Mouse (Mus musculus): ENCODE measurements at regions not wholly inside any gene's neighbourhood (a gene's known extent, or its start where the extent isn't known, plus 50 kb on each side); places are given as distances from the start of the nearest gene placed in this dataset.
"Not testable (repeated sequence)": the region's sequence is repeated elsewhere in the genome, so short reads cannot be mapped to it uniquely, and the experiment has no call there.

- ATAC-seq (no peak), DNase-seq (no peak)
- TF ChIP-seq CTCF (IDR thresholded peaks at IDR 0.05; ENCODE audit: low read depth) (no peak), EP300 (IDR thresholded peaks at IDR 0.05; ENCODE audit: low read depth) (no peak)
- Histone ChIP-seq H3K4me2 (ENCODE audit: low read depth, low read length) (no peak overlapping the region), H3K9me3 (ENCODE audit: low read length) (no peaks in the 10 kb centered on the region), H3K36me3 (replicated peaks; ENCODE audit: insufficient read depth, low read length) (no peaks in the 10 kb centered on the region), H3K27ac (ENCODE audit: low read depth) (no peak overlapping the region), H3K4me3 (ENCODE audit: low read depth, low read length) (no peak overlapping the region), H3K9ac (replicated peaks) (no peak overlapping the region), H3K27me3 (ENCODE audit: insufficient read depth, low read length) (no peaks in the 10 kb centered on the region), H3K4me1 (ENCODE audit: insufficient read depth) (no peaks in the 10 kb centered on the region)
- 79% methylated on average over 8 of the region's 8 CpGs for WGBS (ENCODE audit: insufficient replicate concordance)
Measured at GRCm38 (mm10) chr1:83970641-83971285, 393.2 kb downstream of the Pid1 start.

GRCm38 (mm10) chr1:83964631-83965030 lies 399.3 kb downstream of the Pid1 start:
- not testable (repeated sequence) for ATAC-seq; H3K27me3 ChIP-seq (ENCODE audit: insufficient read depth, low read length); H3K27ac ChIP-seq (ENCODE audit: low read depth); H3K4me3 ChIP-seq (ENCODE audit: low read depth, low read length); H3K4me1 ChIP-seq (ENCODE audit: insufficient read depth); DNase-seq; H3K4me2 ChIP-seq (ENCODE audit: low read depth, low read length); H3K9ac ChIP-seq (replicated peaks); H3K36me3 ChIP-seq (replicated peaks; ENCODE audit: insufficient read depth, low read length); H3K9me3 ChIP-seq (ENCODE audit: low read length)

GRCm38 (mm10) chr1:83961761-83962160 lies 402.2 kb downstream of the Pid1 start:
- 92% methylated on average over 2 of the region's 2 CpGs for WGBS (ENCODE audit: insufficient replicate concordance)
- no peak for ATAC-seq
- Histone ChIP-seq H3K9ac (replicated peaks) (no peak overlapping the region), H3K27me3 (ENCODE audit: insufficient read depth, low read length) (no peaks in the 10 kb centered on the region), H3K9me3 (ENCODE audit: low read length) (no peaks in the 10 kb centered on the region), H3K4me3 (ENCODE audit: low read depth, low read length) (no peak overlapping the region), H3K36me3 (replicated peaks; ENCODE audit: insufficient read depth, low read length) (no peaks in the 10 kb centered on the region), H3K27ac (ENCODE audit: low read depth) (no peak overlapping the region), H3K4me1 (ENCODE audit: insufficient read depth) (no peaks in the 10 kb centered on the region), H3K4me2 (ENCODE audit: low read depth, low read length) (no peak overlapping the region)
- TF ChIP-seq EP300 (IDR thresholded peaks at IDR 0.05; ENCODE audit: low read depth), result no peak
- no peak for TF ChIP-seq CTCF (IDR thresholded peaks at IDR 0.05; ENCODE audit: low read depth)
- DNase-seq, result no peak

DNA sequence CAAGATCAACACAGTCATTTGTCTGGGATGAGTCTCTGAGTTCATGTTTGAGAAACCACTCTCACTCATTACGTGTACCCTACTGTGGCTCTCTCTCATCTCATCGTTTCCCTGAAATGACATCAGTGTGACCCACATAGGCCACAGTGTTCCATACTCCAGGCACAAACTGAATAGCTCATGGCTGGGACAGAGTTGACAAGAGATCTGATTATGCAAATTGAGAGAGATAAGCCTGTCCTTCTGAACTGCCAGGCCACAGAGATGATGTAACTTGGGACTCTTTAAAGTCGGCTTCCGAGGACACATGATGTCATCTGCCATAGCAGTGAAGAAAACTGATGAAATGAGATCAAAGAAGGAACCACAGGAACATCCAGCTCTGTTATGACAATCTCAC lies 404.2 kb downstream of the Pid1 start:
- no peaks in the 10 kb centered on the region for H3K4me1 ChIP-seq (ENCODE audit: insufficient read depth)
- no peak overlapping the region for H3K4me2 ChIP-seq (ENCODE audit: low read depth, low read length)
- no peaks in the 10 kb centered on the region for H3K9me3 ChIP-seq (ENCODE audit: low read length)
- H3K27me3 ChIP-seq (ENCODE audit: insufficient read depth, low read length), result no peaks in the 10 kb centered on the region
- DNase-seq (no peak), ATAC-seq (peak; percentile 97)
- TF ChIP-seq CTCF (IDR thresholded peaks at IDR 0.05; ENCODE audit: low read depth) (no peak), EP300 (IDR thresholded peaks at IDR 0.05; ENCODE audit: low read depth) (peak; percentile 65)
- H3K4me3 ChIP-seq (ENCODE audit: low read depth, low read length), result no peak overlapping the region
- no peaks in the 10 kb centered on the region for H3K36me3 ChIP-seq (replicated peaks; ENCODE audit: insufficient read depth, low read length)
- H3K27ac ChIP-seq (ENCODE audit: low read depth), result no peak overlapping the region
- whole genome bisulfite sequencing (ENCODE audit: insufficient replicate concordance), result 74% methylated on average over 4 of the region's 4 CpGs
- no peak overlapping the region for H3K9ac ChIP-seq (replicated peaks)

DNA sequence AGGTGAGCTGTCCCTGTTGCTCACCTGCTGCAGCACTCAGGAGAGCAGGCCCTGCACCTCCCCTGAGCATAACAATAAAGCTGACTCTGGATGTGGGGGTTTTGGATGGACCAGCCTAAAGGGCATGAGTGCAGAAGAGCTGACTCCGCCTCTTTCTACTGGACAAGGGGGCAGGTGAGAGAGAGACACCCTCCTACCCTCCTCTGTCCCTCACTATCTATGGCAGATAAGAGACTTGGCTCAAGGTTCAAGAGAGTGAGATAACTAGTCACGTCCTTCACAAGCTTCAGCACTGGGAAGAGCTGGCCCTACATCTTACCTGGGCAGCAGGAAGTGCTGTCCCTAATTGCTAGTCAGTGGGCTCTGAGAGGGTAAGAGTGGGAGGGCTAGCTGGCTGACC lies 441.1 kb downstream of the Pid1 start:
- Histone ChIP-seq H3K4me2 (ENCODE audit: low read depth, low read length) (no peak overlapping the region), H3K36me3 (replicated peaks; ENCODE audit: insufficient read depth, low read length) (no peaks in the 10 kb centered on the region), H3K27ac (ENCODE audit: low read depth) (no peak overlapping the region), H3K9me3 (ENCODE audit: low read length) (no peaks in the 10 kb centered on the region), H3K9ac (replicated peaks) (no peak overlapping the region), H3K27me3 (ENCODE audit: insufficient read depth, low read length) (no peaks in the 10 kb centered on the region), H3K4me1 (ENCODE audit: insufficient read depth) (no peaks in the 10 kb centered on the region), H3K4me3 (ENCODE audit: low read depth, low read length) (no peak overlapping the region)
- DNase-seq, result no peak
- WGBS (ENCODE audit: insufficient replicate concordance), result 59% methylated on average over 2 of the region's 2 CpGs
- ATAC-seq, result no peak
- TF ChIP-seq CTCF (IDR thresholded peaks at IDR 0.05; ENCODE audit: low read depth) (no peak), EP300 (IDR thresholded peaks at IDR 0.05; ENCODE audit: low read depth) (no peak)

DNA sequence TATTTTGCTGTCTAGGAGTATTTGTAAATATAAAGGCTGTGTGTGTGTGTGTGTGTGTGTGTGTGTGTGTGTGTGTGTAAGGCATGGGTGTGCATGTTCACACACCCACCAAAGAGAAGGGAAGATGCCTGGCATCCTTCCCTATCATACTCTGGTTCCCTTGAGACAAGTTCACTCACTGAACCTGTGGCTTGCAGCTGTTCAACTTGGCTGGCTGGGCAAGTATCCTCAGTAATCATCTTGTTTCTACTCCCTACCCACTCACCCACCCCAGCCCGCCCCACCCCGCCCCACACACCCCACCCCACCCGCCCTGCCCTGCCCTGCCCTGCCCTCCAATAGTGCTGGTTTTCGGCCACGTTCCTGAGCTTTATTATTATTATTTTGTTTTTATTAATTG lies 448.5 kb downstream of the Pid1 start:
- Histone ChIP-seq H3K27ac (ENCODE audit: low read depth) (no peak overlapping the region), H3K36me3 (replicated peaks; ENCODE audit: insufficient read depth, low read length) (no peaks in the 10 kb centered on the region), H3K4me2 (ENCODE audit: low read depth, low read length) (no peak overlapping the region), H3K9ac (replicated peaks) (no peak overlapping the region), H3K27me3 (ENCODE audit: insufficient read depth, low read length) (no peaks in the 10 kb centered on the region), H3K4me1 (ENCODE audit: insufficient read depth) (no peaks in the 10 kb centered on the region), H3K4me3 (ENCODE audit: low read depth, low read length) (no peak overlapping the region), H3K9me3 (ENCODE audit: low read length) (no peaks in the 10 kb centered on the region)
- DNase-seq (no peak), ATAC-seq (no peak)
- WGBS (ENCODE audit: insufficient replicate concordance), result 85% methylated on average over 5 of the region's 5 CpGs
- TF ChIP-seq CTCF (IDR thresholded peaks at IDR 0.05; ENCODE audit: low read depth) (no peak), EP300 (IDR thresholded peaks at IDR 0.05; ENCODE audit: low read depth) (no peak)

DNA sequence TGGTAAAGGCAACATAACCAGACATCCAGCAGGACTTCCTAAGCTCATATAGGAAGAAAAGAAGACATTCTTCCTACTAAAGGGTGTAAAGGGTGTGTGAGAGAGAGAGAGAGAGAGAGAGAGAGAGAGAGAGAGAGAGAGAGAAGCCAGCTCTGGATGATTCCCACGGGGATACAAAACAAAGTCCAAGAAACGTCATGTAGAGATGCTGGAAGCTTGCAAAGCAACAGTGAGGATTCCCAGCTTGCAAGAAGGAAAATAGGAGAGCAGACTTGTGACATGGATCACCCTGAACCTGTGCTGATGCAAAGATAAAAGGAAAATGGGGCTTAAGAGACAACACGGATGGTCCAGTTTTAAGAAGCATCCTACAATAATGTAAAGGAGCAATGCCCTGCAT lies 456.6 kb downstream of the Pid1 start:
- no peaks in the 10 kb centered on the region for H3K9me3 ChIP-seq (ENCODE audit: low read length)
- TF ChIP-seq CTCF (IDR thresholded peaks at IDR 0.05; ENCODE audit: low read depth) (no peak), EP300 (IDR thresholded peaks at IDR 0.05; ENCODE audit: low read depth) (no peak)
- no peak overlapping the region for H3K9ac ChIP-seq (replicated peaks)
- no peak overlapping the region for H3K27ac ChIP-seq (ENCODE audit: low read depth)
- H3K4me3 ChIP-seq (ENCODE audit: low read depth, low read length), result no peak overlapping the region
- ATAC-seq, result no peak
- no peak overlapping the region for H3K4me2 ChIP-seq (ENCODE audit: low read depth, low read length)
- H3K27me3 ChIP-seq (ENCODE audit: insufficient read depth, low read length), result no peaks in the 10 kb centered on the region
- no peak for DNase-seq
- 42% methylated on average over 3 of the region's 3 CpGs for WGBS (ENCODE audit: insufficient replicate concordance)
- H3K4me1 ChIP-seq (ENCODE audit: insufficient read depth), result no peaks in the 10 kb centered on the region
- H3K36me3 ChIP-seq (replicated peaks; ENCODE audit: insufficient read depth, low read length), result no peaks in the 10 kb centered on the region

Data from liver, postnatal 0 days (tissue).